Mouse (Mus musculus) stomach, adult 2 months (tissue): ENCODE results near the gene Ankrd49. TPM values are rescaled to one million over a fixed set of nuclear protein-coding genes. Genes with fewer than 3 reads are reported as not detected.

Source experiments
- polyA plus RNA-seq: library from polyadenylated mRNA; depleted of rRNA; stranded (reverse); fragments of >200 nt; gene quantifications from 2 replicates; pipeline ENCODE4 v1.2.3, GENCODE M21; 2012; rRNA removed

Gene Ankrd49
- 0.72 and 0.93 TPM in 2 replicates for polyA plus RNA-seq

DNA sequence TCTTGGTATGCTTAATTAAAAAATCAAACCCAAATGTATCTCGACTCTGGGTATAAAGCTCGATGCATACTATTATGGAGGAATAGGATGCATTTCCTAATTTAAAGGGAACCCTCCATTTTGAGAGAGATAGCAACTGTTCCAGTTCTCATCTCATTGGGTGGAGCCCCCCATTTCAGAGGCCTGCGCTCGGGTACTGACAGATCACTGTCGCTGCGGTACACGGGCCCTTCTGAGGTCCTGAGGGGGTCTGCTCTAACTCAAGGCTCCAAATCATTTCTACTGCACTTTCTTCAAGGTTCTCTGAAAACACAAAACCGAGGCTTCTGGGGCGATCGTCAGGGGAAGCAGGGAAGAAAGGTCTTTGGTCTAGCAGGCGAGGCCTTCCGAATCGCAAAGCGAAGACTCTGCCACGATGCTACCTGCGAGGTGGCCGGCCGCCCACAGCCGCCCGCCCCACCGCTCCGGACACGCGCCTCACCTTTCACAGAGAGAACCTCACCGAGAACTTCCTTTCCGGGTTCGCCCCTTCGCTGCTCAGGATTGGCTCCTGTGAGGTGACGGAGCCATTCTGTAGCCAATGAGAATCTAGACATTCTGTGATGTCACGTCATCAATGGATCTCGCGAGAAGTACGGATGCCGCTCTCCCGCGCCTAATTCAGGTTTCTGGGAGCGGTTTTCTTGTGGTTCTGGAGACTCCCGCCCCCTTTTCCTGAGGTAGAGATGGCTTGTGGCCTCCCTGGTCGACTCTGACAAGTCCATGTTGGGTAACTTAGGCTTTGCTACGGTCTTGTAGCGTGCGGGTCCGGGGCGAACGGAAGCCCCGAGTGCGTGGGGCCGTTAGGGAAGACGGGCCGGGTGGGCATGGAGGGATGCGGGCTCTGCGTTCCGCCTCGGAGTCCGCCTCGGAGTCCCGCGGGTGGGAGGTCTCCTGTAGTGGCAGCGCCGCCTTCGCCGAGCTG, at the start of gene Ankrd49, which contains the start of gene Mre11a:
TSS of gene Ankrd49 (minus strand) at position 818 of the 964 bp plus-strand sequence.
TSS of gene Mre11a (plus strand) at position 616 of the 964 bp plus-strand sequence.

GRCm38 (mm10) chr9:14770803-14771471, 13.7 kb downstream of the Ankrd49 start, which contains the start of gene 1700012B09Rik:
TSS of gene 1700012B09Rik (minus strand) at chr9:14771030.

GRCm38 (mm10) chr9:14752001-14752522, 32.6 kb downstream of the Ankrd49 start, which contains the start of gene Fut4:
TSS of gene Fut4 (minus strand) at chr9:14752393.

DNA sequence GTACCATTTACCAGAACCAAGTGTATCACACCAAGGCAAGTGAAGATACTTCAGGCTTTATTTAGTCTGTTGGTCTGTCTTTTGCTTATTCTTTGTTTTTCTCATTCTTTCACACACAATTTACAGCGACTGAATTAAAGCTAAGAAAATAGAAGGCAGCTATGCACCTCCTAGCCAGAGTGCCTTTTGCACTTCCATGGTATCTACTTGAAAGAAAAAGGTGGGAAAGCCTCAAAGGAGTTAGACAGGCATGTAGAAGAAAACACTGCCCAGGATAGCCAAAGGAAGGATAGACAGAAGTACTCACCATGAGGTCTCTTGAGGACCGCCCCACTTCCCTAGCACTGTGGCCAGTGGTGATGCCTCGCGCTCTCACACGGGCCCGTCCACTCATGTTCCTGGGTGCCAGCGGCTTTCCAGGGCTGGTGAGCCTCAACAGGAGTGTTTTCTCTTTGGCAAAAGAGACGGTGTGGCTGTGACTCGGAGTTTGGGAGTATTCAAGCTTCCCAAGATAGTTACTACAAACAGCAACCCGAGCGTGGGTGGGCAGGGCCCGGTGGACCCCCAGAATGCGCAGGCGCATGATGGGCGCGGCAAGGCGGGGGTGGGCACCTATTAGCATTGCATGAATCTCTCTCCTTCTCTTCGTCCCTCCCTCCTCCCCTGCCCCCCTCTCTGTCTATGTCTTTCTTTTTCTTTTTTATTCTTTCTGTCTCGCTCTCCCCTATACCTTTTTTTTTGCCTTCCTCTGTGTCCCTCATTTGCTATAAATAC, 44.3 kb downstream of the Ankrd49 start, which contains the start of gene Piwil4:
TSS of gene Piwil4 (minus strand) at position 583 of the 774 bp plus-strand sequence.

Other genes starting within 250 kb of the Ankrd49 start
- 8.7 and 12.3 TPM in 2 replicates for gene Amotl1, start 139.8 kb downstream of the Ankrd49 start, polyA plus RNA-seq
- 0.77 and 0.92 TPM in 2 replicates for gene Piwil4, start 44.1 kb downstream of the Ankrd49 start, polyA plus RNA-seq
- gene Fut4, start 32.5 kb downstream of the Ankrd49 start, polyA plus RNA-seq: 12.8 and 16.7 TPM in 2 replicates
- gene 1700012B09Rik, start 13.8 kb downstream of the Ankrd49 start, polyA plus RNA-seq: not detected in 2 replicates
- 0.35 and 0.64 TPM in 2 replicates for gene Mre11a, start 202 bp downstream of the Ankrd49 start, polyA plus RNA-seq
- 0.09 TPM in 2 replicates for gene Gpr83, start 75.4 kb upstream of the Ankrd49 start, polyA plus RNA-seq
- gene Izumo1r, start 119.1 kb upstream of the Ankrd49 start, polyA plus RNA-seq: 0.28 TPM in 1 of 2 replicates, not detected in the other